Mouse (Mus musculus) heart, postnatal 4 days (tissue): Measurements from ENCODE around the gene Rho. TPM values are rescaled to one million over a fixed set of nuclear protein-coding genes. Genes with fewer than 3 reads are reported as not detected.

Experiments used
- DNase-seq: peaks from one replicate; pipeline ENCODE4 v3.0.0; 2021
- total RNA-seq, 2 experiments: library from RNA; stranded (reverse); gene quantifications; 2 replicates each; pipeline ENCODE4 v1.2.3; 2021

The Rho gene
- total RNA-seq, 2 experiments from 2014 or later, result 0.24 to 0.34 TPM

DNA sequence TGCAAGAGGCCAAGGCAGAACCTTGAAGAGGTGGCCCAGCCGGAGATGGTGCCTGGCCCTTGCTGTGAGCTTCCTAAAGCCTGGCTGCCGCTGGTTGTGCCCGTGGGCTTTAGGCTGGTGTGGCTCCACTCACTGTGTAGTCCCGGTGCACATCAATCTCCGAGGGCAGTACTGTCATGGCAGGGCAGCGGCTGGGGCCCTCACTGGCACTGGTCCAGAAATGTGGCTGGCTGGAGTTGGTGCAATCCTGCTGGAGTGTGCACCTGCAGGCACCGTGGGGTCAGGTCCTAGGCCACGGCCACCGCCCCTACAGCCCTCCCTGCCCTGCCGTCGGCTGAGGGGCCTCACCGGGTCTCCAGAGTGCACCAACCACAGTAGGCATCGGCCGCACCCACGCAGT is 46.3 kb downstream of the Rho start:
- DNase-seq, result no peak

DNA sequence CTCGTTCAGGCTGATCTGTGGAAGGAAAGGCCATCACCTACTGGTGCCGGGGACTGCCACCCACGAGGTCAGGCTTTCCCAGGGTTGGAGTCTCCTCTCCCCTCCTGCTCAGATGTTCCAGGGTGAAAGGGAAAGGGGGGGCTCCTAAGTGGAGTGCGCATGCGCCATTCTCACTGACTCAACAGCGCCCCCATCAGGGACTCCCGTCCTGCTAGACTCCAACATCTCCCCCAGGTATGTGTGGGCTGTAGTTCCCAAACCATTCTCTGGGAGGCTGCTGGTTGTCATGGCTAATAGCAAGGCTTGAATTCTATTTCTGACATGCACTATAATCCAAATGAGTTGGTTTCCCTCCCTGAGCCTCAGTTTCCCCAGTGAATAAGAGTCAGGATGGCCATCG is 47.0 kb downstream of the Rho start:
- DNase-seq, result no peak

DNA sequence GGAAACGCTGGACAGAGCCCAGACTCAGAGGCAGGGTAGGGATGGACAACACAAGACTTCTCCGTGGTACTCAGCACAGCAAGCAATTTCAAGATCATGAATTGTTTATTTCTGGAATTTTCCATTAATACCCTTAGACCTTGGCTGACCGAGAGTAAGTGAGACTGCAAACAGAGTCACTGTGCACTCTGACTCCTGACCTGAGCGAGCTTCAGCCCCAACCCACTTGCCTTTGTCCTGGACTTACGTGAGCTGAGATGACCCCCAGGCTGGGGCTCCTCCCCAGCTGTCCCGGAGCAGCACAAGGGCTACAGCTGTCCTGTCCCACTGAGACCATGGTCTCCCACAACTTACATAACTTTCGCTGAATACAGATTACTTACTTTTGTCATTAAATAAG is 51.3 kb downstream of the Rho start:
- DNase-seq, result no peak

DNA sequence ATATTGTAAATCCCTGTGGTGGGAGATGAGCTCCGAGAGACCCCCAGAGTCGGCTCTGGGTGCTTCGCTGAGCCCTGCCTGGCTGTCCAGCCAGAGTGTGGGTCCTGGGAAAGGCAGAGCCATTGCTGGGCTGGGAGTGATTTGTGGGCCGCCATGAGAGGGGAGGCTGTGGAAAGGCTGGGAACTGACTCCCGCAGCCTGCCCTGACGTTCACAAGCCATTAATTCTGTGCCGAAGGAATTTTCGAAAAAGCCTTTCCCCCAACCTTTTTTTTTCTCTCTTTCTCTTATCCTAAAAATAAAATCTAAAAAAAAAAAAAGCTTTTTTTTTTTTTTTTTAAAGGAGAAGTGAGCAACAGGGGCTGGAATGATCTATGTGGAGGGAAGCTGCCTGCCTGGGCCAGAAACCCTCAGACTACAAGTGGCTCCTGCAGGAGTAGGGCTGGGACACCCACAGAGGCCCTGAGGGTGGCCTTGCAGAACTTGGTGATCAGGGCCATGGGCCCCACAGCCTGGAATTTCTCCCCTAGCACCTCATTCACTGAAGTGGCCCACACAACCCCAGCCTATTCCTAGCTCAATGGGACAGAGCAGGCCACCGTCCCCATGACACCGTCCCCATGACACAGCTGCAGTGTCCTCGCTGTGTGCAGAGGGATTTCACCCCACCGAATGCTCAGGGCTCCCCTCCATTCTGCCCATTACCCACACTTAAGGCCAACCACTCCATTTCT is 51.9 kb downstream of the Rho start:
- no peak for DNase-seq

GRCm38 (mm10) chr6:115984580-115984979 is 53.0 kb downstream of the Rho start:
- DNase-seq, result no peak

DNA sequence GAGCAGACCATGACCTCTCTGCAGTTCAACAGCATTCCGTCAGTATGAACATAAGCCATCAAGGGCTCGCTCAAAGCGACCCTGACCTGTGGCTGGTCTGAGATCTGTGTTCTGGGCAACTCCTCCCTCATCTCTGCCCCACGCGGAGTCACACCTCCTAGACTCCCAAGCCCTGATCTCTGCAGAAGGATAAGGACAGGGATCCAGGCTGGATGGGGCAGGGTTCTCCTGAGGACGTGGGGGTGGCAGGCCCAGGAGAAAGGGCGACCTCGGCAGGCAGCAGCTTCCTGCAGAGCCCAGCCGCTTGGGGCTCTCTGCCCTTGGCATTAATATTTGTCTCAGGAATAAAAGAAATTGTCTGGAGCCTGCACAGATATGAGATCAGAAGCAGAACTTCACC is 54.1 kb downstream of the Rho start:
- no peak for DNase-seq

DNA sequence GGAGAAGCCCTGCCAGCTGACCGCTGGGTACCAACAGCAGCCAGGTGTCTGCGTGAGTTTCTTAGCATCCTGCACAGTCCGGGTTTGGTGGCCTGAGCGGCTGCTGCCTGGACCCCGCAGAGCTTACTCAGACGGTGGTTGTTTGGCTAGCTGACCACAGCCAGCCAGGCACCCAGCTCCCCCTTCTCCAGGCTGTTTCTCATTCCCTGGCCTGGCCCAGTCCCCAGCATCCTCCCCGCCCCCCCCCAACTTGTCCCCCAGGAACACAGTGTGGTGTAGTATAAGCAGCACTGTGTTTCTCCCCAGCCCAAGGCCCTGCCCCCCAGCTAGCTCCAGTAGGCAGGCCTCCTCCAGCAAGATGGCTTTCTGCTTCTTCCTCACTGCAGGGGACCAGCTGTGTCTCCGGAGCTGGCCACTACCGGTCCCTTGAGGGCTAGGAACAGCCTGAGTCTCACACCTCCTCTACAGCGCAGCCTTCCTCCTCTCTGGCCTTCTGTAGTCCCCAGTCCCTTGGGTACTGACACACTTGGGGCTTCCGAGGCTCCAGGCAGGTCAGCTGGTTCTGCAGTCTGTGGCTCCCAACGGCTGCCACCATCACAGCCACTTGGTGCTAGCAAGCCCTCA is 55.0 kb downstream of the Rho start:
- no peak for DNase-seq

GRCm38 (mm10) chr6:115987096-115987747 is 55.7 kb downstream of the Rho start:
- no peak for DNase-seq

DNA sequence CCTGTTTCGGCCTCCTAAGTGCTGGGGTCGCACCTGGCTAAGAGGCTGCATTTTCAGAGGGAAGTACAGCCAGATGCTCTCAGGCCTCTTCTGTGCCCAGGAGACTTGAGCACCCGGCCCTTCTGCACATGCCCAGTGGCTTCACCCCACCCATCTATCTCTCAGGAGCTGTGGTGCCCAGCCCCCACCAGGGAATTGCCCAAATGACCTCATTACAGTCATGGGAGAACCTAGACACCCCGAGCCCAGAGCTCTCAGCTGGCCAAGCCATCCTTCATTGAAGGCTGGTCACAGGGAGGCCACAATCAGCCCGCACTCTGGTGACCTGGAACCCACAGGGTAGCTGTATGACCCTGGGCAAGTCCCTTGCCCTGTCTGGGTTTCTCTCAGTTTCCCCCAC is 57.5 kb downstream of the Rho start:
- DNase-seq, result no peak

GRCm38 (mm10) chr6:115989607-115990006 is 58.1 kb downstream of the Rho start:
- DNase-seq, result no peak

Other genes starting within 250 kb of the Rho start
- gene Tmem40, start 169.3 kb upstream of the Rho start, total RNA-seq, result under 1 TPM in 1 of 2 experiments, not detected in 1; 0.54 TPM
- gene Cand2, start 157.2 kb upstream of the Rho start, total RNA-seq, result 10 to 100 TPM; 74.1 to 74.2 TPM
- 1,000 to 10,000 TPM; 1,006 to 1,007 TPM for gene Rpl32, start 123.0 kb upstream of the Rho start, total RNA-seq
- gene Efcab12, start 93.3 kb upstream of the Rho start, total RNA-seq, result under 1 TPM; 0.88 to 0.90 TPM
- gene Mbd4, start 78.4 kb upstream of the Rho start, total RNA-seq, result 1 to 10 TPM; 3.4 to 3.8 TPM
- gene Ift122, start 78.3 kb upstream of the Rho start, total RNA-seq, result 10 to 100 TPM; 16.3 to 17.6 TPM
- not detected for gene H1foo, start 13.2 kb downstream of the Rho start, total RNA-seq
- gene Plxnd1, start 63.3 kb downstream of the Rho start, total RNA-seq, result 100 to 1,000 TPM; 191 to 208 TPM